Mouse (Mus musculus) gastrocnemius, adult 18-20 months (tissue): ENCODE results near the gene Vstm5. TPM values are rescaled to one million over a fixed set of nuclear protein-coding genes. Genes with fewer than 3 reads are reported as not detected.

ENCODE experiments used
- DNase-seq: peaks from one replicate; pipeline ENCODE4 v3.0.0; 2021; ENCODE audit warnings: low spot score
- total RNA-seq, 2 experiments: library from RNA; stranded (reverse); gene quantifications; 2 replicates each; pipeline ENCODE4 v1.2.3; 2021

Vstm5 gene
- total RNA-seq, 2 experiments from 2014 or later: 0.14 TPM; not detected in 1

GRCm38 (mm10) chr9:15308254-15308653 is 69.4 kb downstream of the Vstm5 start:
- no peak for DNase-seq

Other genes starting within 250 kb of the Vstm5 start
- gene Panx1, start 193.6 kb upstream of the Vstm5 start, total RNA-seq: 10 to 100 TPM; 32.0 to 39.1 TPM
- gene Hephl1, start 126.9 kb upstream of the Vstm5 start, total RNA-seq: under 1 TPM; 0.31 to 0.34 TPM
- gene Med17, start 40.9 kb downstream of the Vstm5 start, total RNA-seq: 10 to 100 TPM in 1 of 2 experiments, 1 to 10 TPM in 1; 8.4 to 12.5 TPM
- 10 to 100 TPM; 71.8 to 99.0 TPM for gene Taf1d, start 67.2 kb downstream of the Vstm5 start, total RNA-seq
- 1 to 10 TPM; 3.6 to 4.0 TPM for gene 4931406C07Rik, start 67.4 kb downstream of the Vstm5 start, total RNA-seq
- 1 to 10 TPM; 6.6 to 7.8 TPM for gene Cep295, start 118.7 kb downstream of the Vstm5 start, total RNA-seq